Mouse (Mus musculus) heart, postnatal 10 days (tissue): ENCODE data around the gene Arhgap22. TPM values are rescaled to one million over a fixed set of nuclear protein-coding genes. Genes with fewer than 3 reads are reported as not detected.

Source experiments
- DNase-seq, 2 experiments: peaks; one replicate each; pipeline ENCODE4 v3.0.0; 2021
- intact Hi-C: fragments of 180-260 bp; cut with DNase I; formaldehyde crosslinking; loops from one replicate; pipeline ENCODE4 v1.15.1; 2025
- total RNA-seq, 2 experiments: library from RNA; stranded (reverse); gene quantifications; 2 replicates each; pipeline ENCODE4 v1.2.3; 2021

Arhgap22 gene
- total RNA-seq, 2 experiments from 2014 or later = 1.4 TPM

DNA sequence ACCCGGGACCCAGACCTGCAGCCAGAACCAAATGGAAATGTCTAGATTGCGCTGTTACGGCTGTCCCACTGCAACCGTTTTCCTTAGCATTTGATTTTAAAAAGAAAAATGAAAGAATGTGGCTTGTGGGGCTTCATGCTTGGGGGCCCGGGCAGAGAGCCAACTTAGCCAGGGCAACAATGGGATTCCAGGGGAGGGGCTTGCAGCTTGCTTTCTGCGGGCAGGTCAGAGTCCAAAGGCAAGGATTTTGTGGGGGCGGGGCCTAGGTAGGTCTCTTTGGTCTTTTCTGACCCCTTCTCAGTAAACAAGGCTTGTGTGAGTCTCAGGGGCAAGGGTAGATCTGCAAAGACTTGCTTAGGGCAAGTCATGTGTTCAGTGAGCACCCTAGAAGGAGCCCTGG, 107.0 kb downstream of the Arhgap22 start:
- no peak for DNase-seq
- intact Hi-C loops = no loop called here

DNA sequence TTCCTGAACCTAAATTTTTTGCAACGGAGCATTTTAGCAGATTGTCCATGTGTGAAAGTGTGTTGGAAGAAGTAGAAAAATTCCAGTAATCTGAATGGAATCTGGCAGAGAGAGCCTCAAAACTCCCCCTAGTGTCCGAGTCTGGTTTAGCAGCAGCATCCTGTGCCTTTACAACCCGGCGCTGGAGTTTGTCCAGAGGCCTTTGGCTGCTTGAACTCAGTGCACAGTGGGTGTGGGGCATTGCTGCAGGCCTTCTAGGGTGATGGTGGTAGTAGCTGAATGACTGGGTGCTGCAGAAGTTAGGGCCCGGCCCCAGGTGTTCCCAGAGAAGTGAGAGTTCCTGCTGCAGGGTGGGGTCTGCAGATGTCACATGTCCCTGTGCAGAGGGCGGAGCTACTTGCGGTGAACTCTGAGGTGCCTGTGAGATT, 108.8 kb downstream of the Arhgap22 start:
- intact Hi-C loops = no loop called here
- peak; percentile 78 to 90 for DNase-seq

DNA sequence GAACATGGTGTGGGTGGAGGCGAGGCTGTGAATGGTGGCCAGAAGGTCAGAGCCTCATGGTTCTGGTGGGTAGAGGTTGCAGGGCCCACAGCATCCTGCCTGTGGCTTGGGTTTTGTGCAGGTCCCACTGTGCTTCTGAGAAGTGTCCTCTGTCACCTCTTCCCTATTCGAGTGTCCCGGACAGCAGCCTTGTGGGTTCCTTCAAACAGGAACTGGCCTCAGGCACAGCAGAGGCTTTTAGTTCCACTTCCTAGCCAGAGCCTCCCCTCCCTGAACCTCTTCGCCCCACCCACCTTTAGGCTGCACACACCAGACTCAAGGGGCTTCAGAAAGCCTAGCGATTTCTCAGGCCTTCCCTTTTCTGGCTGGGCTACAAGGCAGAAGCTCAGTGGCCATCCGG, 110.7 kb downstream of the Arhgap22 start:
- intact Hi-C loops = no loop called here
- DNase-seq = no peak

DNA sequence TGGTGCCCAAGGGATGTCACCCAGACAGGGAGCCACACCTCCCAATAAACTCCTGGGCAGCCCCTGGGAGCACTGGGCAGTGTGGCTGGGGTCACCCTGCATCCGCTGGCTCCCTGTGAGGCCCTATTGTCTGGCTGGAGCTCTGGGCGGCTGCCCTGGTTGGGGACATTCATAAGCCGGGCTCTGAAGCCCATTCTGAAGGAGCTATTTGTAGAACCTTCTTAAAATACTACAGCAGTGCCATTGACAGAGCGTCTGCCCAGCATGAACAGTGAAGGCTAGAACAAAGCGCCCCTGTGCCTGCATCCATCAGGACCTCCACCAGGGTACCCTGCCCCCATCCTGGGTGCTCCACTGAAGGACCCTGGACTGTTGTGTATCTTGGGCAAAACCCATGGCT, 114.5 kb downstream of the Arhgap22 start:
- intact Hi-C loops = no loop called here
- peak in 1 of 2 experiments; percentile 41 for DNase-seq

DNA sequence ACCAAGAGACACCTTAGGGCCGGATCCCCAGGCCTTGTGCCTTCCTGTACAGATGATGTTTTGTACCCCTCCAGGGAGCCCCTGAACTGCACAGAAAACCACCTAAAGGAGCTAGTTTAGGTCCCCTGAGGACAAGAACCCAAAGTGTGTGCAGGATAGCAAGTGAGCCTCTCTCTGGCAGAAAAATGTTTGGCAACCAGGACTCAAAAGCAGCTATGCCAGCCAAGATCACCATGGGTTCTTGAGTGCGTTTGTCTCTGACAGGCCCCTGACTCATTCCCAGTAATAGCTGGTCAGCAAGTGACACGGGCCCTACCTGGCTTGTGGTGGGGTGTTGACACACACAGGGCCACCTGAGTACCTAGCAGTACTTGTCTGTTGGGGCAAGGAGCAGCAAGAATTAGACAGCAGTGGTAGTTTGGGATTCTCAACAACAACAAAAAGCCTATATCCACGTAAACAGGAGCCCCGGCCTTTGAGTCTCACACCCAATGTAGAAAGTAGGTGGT, 115.5 kb downstream of the Arhgap22 start:
- intact Hi-C loops = no loop called here
- DNase-seq = peak; percentile 43 to 46

- intact Hi-C loops = no loop called here
Observed at GRCm38 (mm10) chr14:33330986-33331385, 117.2 kb downstream of the Arhgap22 start.

DNA sequence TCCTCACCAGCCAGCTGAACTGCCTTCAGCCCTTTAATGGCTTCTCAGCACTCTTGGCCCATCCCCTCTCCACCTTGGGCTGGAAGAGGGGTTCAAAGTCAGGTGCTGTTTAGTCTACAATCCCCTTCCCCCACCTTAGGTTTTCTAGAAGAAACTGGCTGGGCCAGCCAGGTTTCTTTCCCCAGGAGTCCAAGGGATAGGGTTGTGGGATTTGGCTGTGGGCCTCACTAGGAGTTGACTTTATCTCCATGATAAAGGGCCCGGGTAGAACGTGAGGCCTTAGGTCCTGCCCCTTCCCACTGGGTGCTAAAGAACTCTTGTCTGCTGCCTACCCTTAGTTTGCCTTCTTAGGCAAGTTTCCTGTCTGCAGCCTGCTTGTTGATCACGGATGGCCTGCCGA, 117.8 kb downstream of the Arhgap22 start:
- DNase-seq = no peak
- intact Hi-C loops = no loop called here

More at GRCm38 (mm10) chr14:33330986-33331385, 117.2 kb downstream of the Arhgap22 start:
- no peak for DNase-seq

- intact Hi-C loops = no loop called here
- DNase-seq = no peak
Observed at GRCm38 (mm10) chr14:33333833-33334232, 120.0 kb downstream of the Arhgap22 start.

GRCm38 (mm10) chr14:33334402-33334801, 120.6 kb downstream of the Arhgap22 start:
- intact Hi-C loops = no loop called here
- DNase-seq = no peak

DNA sequence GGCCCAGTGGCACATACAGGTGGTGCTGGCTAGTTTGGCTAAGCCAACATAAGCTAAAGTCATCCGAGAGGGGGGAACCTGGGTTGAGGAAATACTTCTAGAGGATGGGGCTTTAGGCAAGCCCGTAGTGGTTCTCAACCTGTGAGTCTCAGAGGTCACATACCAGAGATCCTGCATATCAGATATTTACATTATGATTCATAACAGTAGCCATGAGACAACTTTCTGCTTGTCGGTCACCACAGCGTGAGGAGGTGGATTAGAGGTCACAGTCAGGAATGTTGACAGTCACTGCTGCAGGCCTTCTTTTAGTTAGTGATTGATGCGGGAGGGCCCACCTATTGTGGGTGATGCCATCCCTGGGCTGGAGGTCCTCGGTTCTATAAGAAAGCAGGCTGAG, 121.9 kb downstream of the Arhgap22 start:
- intact Hi-C loops = no loop called here
- no peak for DNase-seq

- intact Hi-C loops = no loop called here
- DNase-seq = no peak
Observed at GRCm38 (mm10) chr14:33338684-33339083, 124.9 kb downstream of the Arhgap22 start.

- intact Hi-C loops = no loop called here
Observed at GRCm38 (mm10) chr14:33343131-33343725, 129.4 kb downstream of the Arhgap22 start.

DNA sequence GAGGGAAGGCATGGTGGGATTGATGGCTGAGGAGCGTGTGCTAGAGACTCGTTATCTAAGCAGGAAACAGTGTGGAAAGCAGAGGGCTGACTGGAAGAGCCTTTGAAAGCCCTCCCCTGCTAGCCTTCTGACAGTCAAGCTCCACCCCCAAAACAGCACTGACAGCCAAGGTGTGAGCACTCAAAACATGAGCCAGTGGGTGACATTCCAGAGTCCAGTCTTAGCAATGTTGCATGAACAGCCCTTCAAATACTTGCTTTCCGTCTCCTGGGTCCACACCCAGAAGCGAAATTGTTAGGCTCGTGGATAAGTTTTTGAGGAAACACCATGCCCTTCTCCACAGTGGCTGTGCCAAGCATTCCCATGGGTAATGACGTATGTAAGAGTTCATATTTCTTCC, 132.7 kb downstream of the Arhgap22 start:
- intact Hi-C loops = no loop called here
- DNase-seq = no peak

More at GRCm38 (mm10) chr14:33343131-33343725, 129.4 kb downstream of the Arhgap22 start:
- no peak for DNase-seq

GRCm38 (mm10) chr14:33347738-33348137, 133.9 kb downstream of the Arhgap22 start:
- intact Hi-C loops = no loop called here

DNA sequence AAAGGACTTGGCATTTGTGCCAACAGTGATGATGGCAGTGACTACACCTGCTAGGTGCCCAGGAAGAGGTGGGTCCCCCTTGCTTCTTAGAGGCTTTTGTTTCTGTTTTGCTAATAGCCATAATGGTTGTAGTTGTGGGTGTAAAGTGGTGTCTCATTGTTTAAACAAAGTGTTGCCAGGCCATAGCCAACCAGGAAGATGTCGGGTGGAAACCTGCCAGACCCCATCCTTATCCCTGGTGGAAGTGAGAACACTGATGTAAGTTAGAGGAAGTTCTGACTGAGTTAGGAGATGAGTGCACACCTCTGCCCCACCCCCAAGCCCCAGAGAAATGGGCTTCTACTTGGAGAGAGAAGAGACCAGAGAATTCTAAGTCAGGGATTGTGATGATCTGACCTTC, 134.3 kb downstream of the Arhgap22 start:
- no peak for DNase-seq
- intact Hi-C loops = no loop called here

More at GRCm38 (mm10) chr14:33347738-33348137, 133.9 kb downstream of the Arhgap22 start:
- peak; percentile 56 to 61 for DNase-seq

DNA sequence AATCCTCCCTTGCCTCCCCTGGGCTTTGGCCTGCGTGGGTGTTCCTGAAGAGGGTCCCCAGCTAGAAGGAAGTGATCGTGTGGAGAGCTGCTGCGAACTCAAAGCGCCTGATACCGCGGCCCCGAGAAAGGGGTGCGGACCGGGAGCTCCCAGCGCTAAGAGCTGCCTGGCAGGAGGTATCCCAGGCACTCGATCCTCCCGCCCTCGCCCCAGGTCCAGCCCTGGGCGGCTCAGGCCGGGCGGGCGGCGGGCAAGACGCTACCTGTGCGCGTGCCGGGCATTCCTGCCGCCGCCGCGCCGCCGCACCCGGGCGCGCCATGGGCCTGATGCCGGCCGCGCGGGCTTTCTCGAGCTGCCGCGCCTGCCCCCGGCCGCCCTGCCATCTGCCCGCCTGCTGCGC, 137.2 kb downstream of the Arhgap22 start:
- DNase-seq = no peak
- intact Hi-C loops = no loop called here

GRCm38 (mm10) chr14:33351984-33352722, 138.3 kb downstream of the Arhgap22 start:
- no peak for DNase-seq
- intact Hi-C loops = no loop called here

DNA sequence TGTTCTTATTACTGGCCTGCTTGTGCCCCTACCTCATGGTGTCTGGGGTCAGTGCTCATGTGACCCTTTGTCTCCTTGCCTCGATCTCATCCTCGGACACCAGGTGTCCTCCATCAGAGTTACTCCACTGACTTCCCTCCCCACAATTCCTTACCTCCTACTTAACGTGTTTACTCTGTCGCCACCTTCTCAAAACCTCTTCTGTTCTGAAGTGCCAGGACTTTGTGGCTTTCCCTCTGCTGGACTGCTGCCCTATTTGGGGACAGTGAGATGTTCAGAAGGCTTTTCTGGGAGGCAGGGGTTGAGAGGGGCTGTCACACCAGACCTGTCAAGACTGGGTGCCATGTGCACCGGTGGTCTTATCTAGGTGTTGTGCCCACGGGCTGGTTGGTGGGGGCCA, 139.1 kb downstream of the Arhgap22 start:
- DNase-seq = no peak
- intact Hi-C loops = no loop called here

DNA sequence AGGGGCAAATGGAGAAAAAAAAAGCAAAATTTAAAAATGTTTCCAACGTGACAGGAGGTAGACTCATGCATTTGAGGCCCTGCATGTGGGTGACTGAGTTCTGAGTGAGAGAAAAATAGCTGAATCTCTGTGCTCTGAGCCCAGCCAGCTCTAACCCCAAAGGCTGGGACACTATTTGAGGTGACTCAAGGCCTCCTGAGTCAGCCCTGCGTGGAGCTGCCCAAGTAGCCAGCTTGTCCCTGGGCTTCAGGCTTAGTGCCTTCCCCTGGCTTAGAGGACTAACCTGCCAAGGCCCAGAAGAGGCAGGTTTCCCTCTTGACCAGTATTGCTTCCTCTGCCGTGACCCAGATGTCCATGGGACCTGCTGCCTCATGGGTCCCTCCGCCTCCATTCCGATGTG, 141.4 kb downstream of the Arhgap22 start:
- intact Hi-C loops = no loop called here
- no peak for DNase-seq

- intact Hi-C loops = no loop called here
- no peak for DNase-seq
Observed at GRCm38 (mm10) chr14:33357600-33358368, 144.0 kb downstream of the Arhgap22 start.

DNA sequence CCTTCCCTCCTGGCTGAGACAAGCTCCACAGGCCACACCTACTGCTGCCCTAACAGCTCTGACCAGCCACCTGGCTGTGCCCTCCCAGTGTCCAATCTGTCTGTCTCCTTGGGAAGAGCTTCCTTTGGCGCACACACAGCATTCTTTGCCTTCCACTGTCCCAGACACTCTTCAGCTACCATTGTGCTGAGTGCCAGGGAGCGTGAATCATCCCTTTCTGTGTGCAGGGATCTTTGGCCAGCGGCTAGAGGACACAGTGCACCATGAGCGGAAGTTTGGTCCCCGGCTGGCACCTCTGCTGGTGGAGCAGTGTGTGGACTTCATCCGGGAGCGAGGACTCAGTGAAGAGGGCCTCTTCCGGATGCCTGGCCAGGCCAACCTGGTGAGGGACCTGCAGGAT, 145.1 kb downstream of the Arhgap22 start:
- intact Hi-C loops = no loop called here

More for the DNA sequence above, 145.1 kb downstream of the Arhgap22 start:
- DNase-seq = no peak
